ENCODE assay signal across 14 mouse cellular contexts in the genomic region with DNA sequence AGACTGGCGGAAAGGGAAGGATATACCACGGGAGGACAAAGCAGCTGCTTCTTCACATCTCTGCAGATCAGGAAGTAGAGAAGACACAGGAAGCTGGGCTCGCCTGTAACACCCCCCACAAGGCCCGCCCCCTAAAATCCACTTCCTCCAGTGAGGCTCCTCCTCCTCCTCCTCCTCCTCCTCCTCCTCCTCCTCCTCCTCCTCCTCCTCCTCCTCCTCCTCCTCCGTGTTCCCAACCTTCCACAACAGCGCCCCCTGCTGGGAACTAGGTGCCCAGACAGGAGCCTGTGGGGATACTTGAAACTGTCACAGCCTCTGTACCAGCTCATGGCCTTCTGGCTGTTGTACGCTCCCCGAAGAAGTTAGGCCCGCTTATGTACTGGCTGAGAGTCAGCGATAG.
DNase-seq lines count a peak whose midpoint lies in the region; TF ChIP-seq lines count a peak whose summit lies in the region.
"Had no signal": no experiment of that assay in that cellular context is flagged by ENCODE, and none has a peak within 500 bp of the region (broad histone marks: within the 10 kb centered on the region; RNA-seq: fewer than 3 reads in every experiment).

No protein-coding gene starts in this region.

- H3K4me1 ChIP-seq in heart, adult 2 months (ENCODE audit: control insufficient read depth, insufficient read depth, low read length), result no peaks in the 10 kb centered on the region

- 84% methylated on average over 9 of the region's 10 CpGs for WGBS in heart, adult 2 months

- no peaks in the 10 kb centered on the region for H3K79me2 ChIP-seq in heart, adult 2 months (replicated peaks; ENCODE audit: control insufficient read depth, insufficient read depth, low read length)

- no peak overlapping the region for H3K27ac ChIP-seq in heart, adult 2 months
- H3K27ac ChIP-seq: heart, embryonic 10.5 days had no signal

- H3K9ac ChIP-seq in heart, adult 2 months (ENCODE audit: low read depth, low read length), result no peak overlapping the region

- TF ChIP-seq EP300 in heart, adult 2 months (IDR thresholded peaks at IDR 0.05; ENCODE audit: insufficient read depth, low read depth, low read length), result no peak

- H3K36me3 ChIP-seq in heart, adult 2 months (ENCODE audit: control insufficient read depth, insufficient read depth, low read length), result no peaks in the 10 kb centered on the region
- H3K36me3 ChIP-seq: heart, embryonic 10.5 days had no signal

- no peak for DNase-seq in heart, adult 2 months
- no peak for DNase-seq in heart, postnatal 36 days
- DNase-seq in retina, postnatal 1 day, result peak; percentile 35
- no peak for DNase-seq in retina, embryonic 14.5 days (ENCODE audit: low spot score)
- DNase-seq in R1 (ENCODE audit: low read depth, low spot score), result peak; percentile 87
- peak; percentile 50 for DNase-seq in testis, postnatal 10 days (ENCODE audit: low spot score)
- no peak for DNase-seq in cerebellum, adult 18-20 months
- DNase-seq: cerebellum, postnatal 25 days; gastrocnemius, postnatal 25 days; heart, postnatal 14 days; kidney, postnatal 25 days had no signal

- intact Hi-C loops in heart, adult 2 months (cut with DNase I), result no loop called here
- intact Hi-C loops in heart, postnatal 36 days (cut with DNase I), result no loop called here

- H3K4me3 ChIP-seq in heart, adult 2 months, result no peak overlapping the region
- H3K4me3 ChIP-seq: erythroblast, embryonic 14.5 days; heart, embryonic 10.5 days had no signal

- no peak for TF ChIP-seq POLR2A in heart, adult 2 months (IDR thresholded peaks at IDR 0.05; ENCODE audit: insufficient read depth, low read depth, low read length)

- no peaks in the 10 kb centered on the region for H3K27me3 ChIP-seq in heart, adult 2 months (ENCODE audit: control insufficient read depth, insufficient read depth, low read length)
- H3K27me3 ChIP-seq: CH12.LX had no signal

- TF ChIP-seq CTCF in heart, adult 2 months (IDR thresholded peaks at IDR 0.05), result peak; percentile 18

Comparison
In these comparisons a context has a peak if more than half of its experiments do, and no peak if none do; other contexts are left out.
1. DNase-seq: peak in retina, postnatal 1 day (single experiment), R1 (single experiment) and testis, postnatal 10 days (single experiment); none in heart, adult 2 months (0 of 2), heart, postnatal 36 days (0 of 2), retina, embryonic 14.5 days (single experiment) and cerebellum, adult 18-20 months (0 of 2).